Mouse (Mus musculus) fibroblast of lung, adult 2 months (primary cell): ENCODE measurements at regions not wholly inside any gene's neighbourhood (a gene's known extent, or its start where the extent isn't known, plus 50 kb on each side); places are given as distances from the start of the nearest gene placed in this dataset.
A peak's percentile ranks its signal among the peaks of the same experiment; 100 is the strongest.

ENCODE experiments used
- DNase-seq: peaks from one replicate; pipeline ENCODE4 v3.0.0-alpha.2; 2011; ENCODE audit warnings: low read depth

- peak; percentile 88 for DNase-seq
These were observed 253.8 kb downstream of the Bckdhb start for GRCm38 (mm10) chr9:84178705-84179104.

DNA sequence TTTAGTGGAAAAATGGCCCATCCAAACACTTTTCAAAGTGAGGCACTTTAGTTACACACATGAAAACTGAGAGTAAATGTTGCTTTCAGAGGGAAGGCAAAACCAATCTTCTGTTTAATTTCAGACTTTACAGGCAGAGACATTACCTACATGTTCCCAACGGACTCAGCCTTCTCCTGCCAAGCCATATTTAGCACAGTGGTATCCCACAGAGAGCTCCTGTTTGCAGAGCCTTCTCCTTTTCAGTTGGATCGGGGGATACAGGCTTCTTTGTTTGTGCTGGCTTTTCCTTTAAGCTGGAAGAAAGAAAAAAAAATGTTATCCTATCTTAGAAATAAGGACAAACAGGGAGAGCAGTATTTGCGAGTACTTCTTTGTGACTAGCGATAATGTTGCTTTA, 254.3 kb downstream of the Bckdhb start:
- no peak for DNase-seq

DNA sequence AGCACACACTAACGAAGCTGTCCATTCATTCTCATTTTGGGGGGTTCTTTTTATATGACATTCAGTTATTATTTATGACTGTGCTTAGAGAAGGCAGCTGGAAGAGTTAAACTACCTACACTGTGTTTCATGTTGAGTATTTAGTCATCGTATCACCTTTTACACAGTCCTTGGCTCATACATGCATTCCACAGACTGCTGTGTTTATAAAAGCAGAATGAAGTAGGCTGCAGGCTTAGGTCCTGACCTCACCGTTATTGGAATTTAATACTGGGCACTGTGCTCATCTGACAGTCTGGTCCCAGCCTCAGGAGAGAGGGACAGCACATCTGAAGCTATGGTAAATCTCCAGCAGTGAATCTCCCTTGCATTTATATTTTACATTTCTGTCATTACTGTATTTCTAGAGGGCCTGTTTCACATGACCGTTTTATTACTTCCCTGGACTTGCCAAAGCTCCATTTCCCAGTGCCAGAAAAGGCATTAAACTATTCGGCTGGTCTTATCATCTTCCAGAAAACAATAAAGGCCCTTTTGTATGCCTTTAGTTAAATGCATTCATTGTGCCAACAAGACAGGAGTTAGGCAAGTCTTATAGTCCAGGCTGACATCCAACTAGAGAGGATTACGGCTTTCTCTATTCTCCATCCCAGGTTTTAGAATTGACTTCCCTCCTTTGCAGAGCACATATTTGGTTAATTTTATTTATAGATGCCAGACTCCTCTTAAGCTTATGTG, 258.9 kb downstream of the Bckdhb start:
- DNase-seq = no peak

- no peak for DNase-seq
These were observed 262.6 kb downstream of the Bckdhb start for GRCm38 (mm10) chr9:84187531-84187930.

- no peak for DNase-seq
These were observed 268.5 kb downstream of the Bckdhb start for GRCm38 (mm10) chr9:84193405-84193804.

GRCm38 (mm10) chr9:84194716-84195115, 269.8 kb downstream of the Bckdhb start:
- DNase-seq = no peak

DNA sequence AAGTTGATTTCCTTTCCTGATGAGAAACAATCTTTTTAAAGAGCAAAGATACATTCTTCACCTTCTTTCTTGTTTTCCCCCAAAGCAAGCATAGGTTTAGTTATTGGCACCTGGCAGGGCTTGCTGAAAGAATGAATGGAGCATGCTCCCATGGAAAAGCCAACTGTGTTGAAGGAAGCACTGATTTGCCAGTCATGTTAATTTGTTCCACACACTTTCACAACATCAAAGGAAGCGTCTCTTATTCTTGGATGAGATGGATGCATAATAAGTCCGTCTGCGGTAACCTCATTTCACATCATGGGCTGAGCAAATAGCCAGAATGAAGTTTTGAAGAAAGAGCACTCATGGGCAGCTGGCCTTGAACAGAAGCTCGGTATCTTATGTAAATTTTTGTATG, 270.4 kb downstream of the Bckdhb start:
- no peak for DNase-seq

DNA sequence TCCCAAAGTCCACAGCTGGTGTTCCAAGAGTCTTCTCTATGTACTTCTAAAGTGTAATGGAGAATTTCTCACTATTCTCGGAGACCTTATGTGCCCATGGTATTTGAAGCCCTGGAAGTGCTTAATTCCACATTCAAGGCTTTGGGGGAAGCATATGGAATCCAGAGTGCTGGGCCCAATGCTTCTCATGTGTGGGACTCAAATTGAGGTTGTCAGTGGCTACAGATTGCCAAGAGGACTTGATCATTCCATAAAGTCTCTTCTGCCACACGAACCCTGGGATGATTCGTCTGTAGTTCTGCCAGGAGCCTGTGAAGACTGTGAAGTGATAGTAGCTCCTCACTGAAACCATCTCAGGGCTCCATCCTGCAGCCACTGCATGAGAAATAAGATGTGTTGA, 275.3 kb downstream of the Bckdhb start:
- no peak for DNase-seq

GRCm38 (mm10) chr9:84204056-84204455, 279.1 kb downstream of the Bckdhb start:
- no peak for DNase-seq

- DNase-seq = no peak
These were observed 315.6 kb downstream of the Bckdhb start for GRCm38 (mm10) chr9:84240491-84240975.

DNA sequence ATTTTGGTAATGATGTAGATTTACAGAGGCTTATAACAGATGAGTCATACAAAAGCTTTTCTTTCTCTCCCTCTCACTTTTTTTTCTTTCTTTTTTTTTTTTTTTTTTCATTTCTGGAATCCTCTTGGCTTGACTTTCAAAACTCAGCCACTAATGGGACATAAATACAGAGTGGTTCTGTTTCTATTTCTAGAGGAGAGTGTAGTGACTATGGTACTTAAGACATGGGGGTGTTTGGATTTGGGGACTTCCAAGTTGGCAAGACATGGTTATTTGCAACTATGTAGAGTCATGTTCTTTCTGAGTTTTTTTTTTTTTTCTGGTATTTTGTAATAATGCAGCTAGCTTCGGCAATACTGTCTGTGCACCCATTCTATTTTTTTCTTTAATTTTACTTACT, 324.8 kb downstream of the Bckdhb start:
- DNase-seq = peak; percentile 36

- DNase-seq = no peak
These were observed 328.4 kb downstream of the Bckdhb start for GRCm38 (mm10) chr9:84253022-84253991.

DNA sequence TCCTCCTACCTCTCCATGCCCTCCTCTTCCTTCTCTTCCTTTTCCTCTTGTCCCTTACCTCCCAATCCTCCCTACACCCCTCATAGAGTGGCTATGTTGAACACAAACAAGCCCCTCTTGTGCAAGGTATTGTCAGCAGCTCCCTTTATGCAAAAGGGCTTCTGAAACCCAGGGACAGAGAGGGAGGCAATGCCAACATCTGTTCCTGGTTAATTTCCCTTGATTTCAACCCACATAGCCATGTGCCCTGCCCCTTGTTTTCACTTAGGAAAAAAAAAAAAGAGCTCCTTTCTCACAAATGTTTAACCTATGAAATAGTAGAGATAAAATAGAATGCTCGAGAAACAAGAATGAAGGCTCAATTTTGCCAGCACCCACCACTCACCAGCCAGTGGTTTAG, 333.5 kb downstream of the Bckdhb start:
- peak; percentile 50 for DNase-seq

- DNase-seq = no peak
These were observed 334.8 kb downstream of the Bckdhb start for GRCm38 (mm10) chr9:84259751-84260150.

DNA sequence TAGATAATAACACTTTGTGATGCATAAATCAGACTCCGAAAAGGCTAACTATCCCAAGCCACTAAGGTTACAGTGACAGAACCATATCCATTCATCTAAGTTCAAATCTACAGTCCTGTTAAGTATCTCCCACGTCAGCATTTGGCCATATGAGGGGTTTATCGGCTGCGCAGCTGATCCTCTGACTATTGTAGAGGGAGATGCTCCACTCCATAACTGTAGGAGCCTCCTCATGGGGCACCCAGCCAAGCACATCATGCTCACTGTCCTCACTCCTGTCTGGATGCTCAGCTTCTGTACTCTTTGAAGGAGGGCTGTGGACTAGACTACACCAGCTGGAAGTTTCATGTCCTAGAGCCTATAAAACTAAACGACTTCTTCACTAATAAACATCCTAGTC, 337.2 kb downstream of the Bckdhb start:
- DNase-seq = no peak

DNA sequence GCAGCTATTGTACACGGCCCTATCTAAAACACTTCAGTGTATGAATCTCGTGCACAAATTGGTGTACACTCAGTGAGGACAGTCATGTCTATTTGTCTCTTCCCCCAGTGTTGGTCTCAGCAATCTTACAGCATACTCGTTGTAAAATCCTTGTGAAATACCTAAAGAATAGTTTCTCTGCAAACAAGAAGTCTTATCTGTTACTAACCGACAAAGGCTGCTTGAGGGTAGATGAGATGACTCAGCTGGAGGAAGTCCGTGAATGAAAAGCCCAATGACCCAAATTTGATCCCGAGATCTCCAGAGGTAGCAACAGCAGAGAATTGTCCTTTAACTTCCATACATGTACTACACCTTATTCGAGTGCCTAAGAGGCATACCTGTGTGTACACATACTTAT, 342.0 kb downstream of the Bckdhb start:
- no peak for DNase-seq

DNA sequence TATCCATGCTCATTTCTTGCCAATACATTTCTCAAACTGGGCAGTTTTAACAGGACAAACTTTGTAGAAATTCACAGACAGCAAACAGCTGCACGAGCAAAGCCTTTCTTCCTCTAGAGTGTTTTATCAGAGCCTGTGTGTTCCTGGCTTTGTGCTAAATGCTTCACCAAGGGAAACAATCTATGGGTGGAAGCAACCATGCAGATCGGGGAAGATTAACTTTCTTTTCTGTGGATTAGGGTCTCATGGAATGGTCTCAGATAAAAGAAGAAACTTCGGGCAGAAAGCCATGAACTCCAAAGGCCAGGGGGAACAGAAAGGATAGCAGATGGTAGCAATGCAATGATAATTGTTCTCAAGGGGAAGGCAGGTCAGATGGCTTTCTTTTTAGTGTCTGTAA, 349.7 kb downstream of the Bckdhb start:
- no peak for DNase-seq

DNA sequence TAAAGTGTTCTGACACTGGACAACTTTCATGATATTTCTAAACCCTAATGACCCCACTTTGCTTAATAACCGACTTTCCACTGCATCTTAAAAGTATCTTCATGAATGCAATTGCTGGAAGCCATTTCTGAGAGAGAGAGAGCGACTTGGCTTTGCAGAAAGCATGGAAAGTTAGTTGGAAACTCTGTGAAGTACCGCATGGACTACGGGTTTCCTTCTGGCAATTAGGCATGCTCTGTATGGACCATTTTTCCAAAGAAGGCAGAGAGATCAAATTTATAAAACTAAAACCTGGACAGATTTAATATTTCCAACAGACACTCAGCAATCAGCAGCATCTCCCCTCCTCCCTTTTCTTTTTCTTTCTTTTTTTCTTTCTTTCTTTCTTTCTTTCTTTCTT, 353.4 kb downstream of the Bckdhb start:
- no peak for DNase-seq

DNA sequence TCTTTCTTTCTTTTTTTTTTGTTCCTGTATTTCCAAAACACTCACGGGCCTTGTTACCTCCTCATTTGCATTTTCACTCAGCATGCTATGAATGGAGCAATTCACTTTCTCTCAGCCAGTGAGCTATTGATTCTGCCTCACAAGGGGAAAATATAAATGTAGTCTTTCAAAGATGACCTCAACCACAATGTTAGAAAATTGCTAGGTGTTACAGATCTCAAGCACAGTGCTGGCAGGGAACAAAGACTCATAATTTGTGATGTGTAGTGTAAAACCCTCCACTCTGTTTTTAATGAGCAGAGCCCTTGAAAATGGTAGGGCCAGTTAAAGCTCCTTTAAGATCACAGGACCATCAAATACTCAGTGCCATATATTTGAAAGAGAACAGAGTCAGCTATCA, 353.8 kb downstream of the Bckdhb start:
- DNase-seq = no peak

GRCm38 (mm10) chr9:84280898-84281297, 356.0 kb downstream of the Bckdhb start:
- DNase-seq = peak; percentile 71

DNA sequence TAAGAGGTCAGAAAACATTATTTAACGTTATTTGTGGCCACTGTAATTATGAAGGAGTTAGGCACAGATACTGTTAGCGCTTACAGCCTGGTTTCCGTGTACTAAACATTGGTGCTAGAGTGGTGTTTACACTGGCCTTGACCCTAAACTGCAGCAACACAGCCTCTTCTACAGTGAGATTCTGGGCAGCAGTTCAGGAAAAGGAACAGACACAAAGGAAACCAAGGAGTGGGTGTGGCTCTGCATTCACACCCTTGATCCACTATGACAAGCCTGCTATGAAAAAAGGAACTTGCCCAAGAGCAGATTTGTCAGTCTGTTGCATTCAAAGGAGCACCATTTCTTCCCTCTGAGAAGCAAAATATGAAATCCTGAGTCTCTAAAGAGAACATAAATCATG, 356.7 kb downstream of the Bckdhb start:
- peak; percentile 47 for DNase-seq

- no peak for DNase-seq
These were observed 358.4 kb downstream of the Bckdhb start for GRCm38 (mm10) chr9:84283296-84283695.

GRCm38 (mm10) chr9:84285604-84286003, 360.7 kb downstream of the Bckdhb start:
- no peak for DNase-seq
